Comparison of ENCODE assay signal across 11 mouse cellular contexts in the genomic region with DNA sequence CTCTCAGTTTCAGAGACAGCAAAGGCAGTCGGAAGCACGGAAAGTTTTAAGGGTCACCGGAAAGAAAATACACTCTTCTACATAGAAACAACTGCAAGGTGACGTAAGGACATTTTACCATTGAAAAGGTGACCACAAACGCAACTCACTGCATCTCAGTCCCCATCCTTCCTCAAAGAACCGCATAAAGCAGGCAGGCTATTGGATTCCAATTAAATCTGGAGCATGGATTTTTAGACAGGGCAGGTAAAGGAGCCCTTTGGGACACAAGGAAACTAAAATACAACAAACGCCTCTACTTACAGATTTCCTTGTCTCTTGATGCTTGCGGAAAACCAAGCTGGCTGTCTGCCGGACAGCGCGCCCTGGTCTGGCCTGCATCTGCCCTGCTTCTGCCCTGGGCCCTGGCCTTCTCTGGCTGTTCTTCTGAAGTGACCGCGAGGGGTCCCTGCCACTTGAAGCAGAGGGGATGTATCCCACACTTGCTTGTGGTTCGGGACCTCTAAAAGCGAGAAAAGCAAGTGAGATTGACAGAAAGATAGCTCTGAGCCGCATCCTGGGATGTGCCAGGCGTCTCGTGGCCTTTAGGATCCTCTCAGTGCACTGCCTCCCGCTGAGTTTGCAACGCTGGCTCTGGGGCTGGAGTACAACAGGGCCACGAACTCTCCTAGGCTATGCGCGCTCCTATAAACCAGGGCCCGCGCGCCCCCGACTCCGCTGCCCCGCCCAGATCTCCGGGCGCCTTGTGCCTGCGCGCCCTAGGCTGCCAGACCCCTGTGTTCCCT.
DNase-seq lines count a peak whose midpoint lies in the region; ATAC-seq and TF ChIP-seq lines count a peak whose summit lies in the region.
"Had no signal": no experiment of that assay in that cellular context is flagged by ENCODE, and none has a peak within 500 bp of the region (broad histone marks: within the 10 kb centered on the region; RNA-seq: fewer than 3 reads in every experiment).

No protein-coding gene starts in this region.

- DNase-seq in embryo, embryonic 10 days (ENCODE audit: low spot score) = peak; percentile 79
- no peak for DNase-seq in midbrain, postnatal 0 days (ENCODE audit: low spot score)
- DNase-seq in cerebellum, postnatal 36 days = no peak
- DNase-seq in thymus, postnatal 25 days = no peak
- DNase-seq: kidney, adult 9 months; right cerebral cortex, postnatal 14 days had no signal

- TF ChIP-seq CTCF in intestine, postnatal 0 days (IDR thresholded peaks at IDR 0.05; ENCODE audit: low read depth) = no peak
- TF ChIP-seq CTCF in midbrain, postnatal 0 days (IDR thresholded peaks at IDR 0.05) = no peak

- H3K36me3 ChIP-seq in intestine, embryonic 15.5 days = no peaks in the 10 kb centered on the region
- H3K36me3 ChIP-seq in intestine, postnatal 0 days (ENCODE audit: control insufficient read depth, insufficient read depth) = no peaks in the 10 kb centered on the region
- no peaks in the 10 kb centered on the region for H3K36me3 ChIP-seq in hindbrain, embryonic 12.5 days
- no peaks in the 10 kb centered on the region for H3K36me3 ChIP-seq in midbrain, postnatal 0 days (ENCODE audit: insufficient read depth, low read length)
- H3K36me3 ChIP-seq: liver, embryonic 15.5 days had no signal

- no peaks in the 10 kb centered on the region for H3K9me3 ChIP-seq in intestine, embryonic 15.5 days
- no peaks in the 10 kb centered on the region for H3K9me3 ChIP-seq in intestine, postnatal 0 days (ENCODE audit: control insufficient read depth)
- no peaks in the 10 kb centered on the region for H3K9me3 ChIP-seq in hindbrain, embryonic 12.5 days (replicated peaks)
- H3K9me3 ChIP-seq in midbrain, postnatal 0 days (ENCODE audit: low read length) = no peaks in the 10 kb centered on the region
- H3K9me3 ChIP-seq: liver, embryonic 15.5 days had no signal

- peaks cover 8% of the 10 kb centered on the region for H3K4me1 ChIP-seq in intestine, embryonic 15.5 days (replicated peaks)
- H3K4me1 ChIP-seq in intestine, postnatal 0 days (replicated peaks; ENCODE audit: control insufficient read depth, insufficient read depth, low read length) = no peaks in the 10 kb centered on the region
- peaks cover 44% of the 10 kb centered on the region for H3K4me1 ChIP-seq in hindbrain, embryonic 12.5 days
- H3K4me1 ChIP-seq in midbrain, postnatal 0 days (ENCODE audit: insufficient read depth, low read length) = peaks cover 15% of the 10 kb centered on the region; the same call in 1 of the 2 replicates
- H3K4me1 ChIP-seq: liver, embryonic 15.5 days had no signal

- 0 out of 2 replicates have a peak overlapping the region, but pooled peaks have one; percentile 26 for H3K4me2 ChIP-seq in intestine, embryonic 15.5 days (replicated peaks)
- H3K4me2 ChIP-seq in intestine, postnatal 0 days (replicated peaks; ENCODE audit: low read depth) = no peak overlapping the region
- peak overlapping the region; percentile 83 for H3K4me2 ChIP-seq in hindbrain, embryonic 12.5 days (replicated peaks)
- H3K4me2 ChIP-seq in midbrain, postnatal 0 days (ENCODE audit: low read depth, low read length, poor library complexity, severe bottlenecking) = peak overlapping the region; percentile 88
- H3K4me2 ChIP-seq: liver, embryonic 15.5 days had no signal

- peaks cover 62% of the 10 kb centered on the region for H3K27me3 ChIP-seq in intestine, embryonic 15.5 days (replicated peaks)
- H3K27me3 ChIP-seq in intestine, postnatal 0 days (replicated peaks; ENCODE audit: control insufficient read depth, insufficient read depth, low read length) = peaks cover 60% of the 10 kb centered on the region
- peaks cover 35% of the 10 kb centered on the region for H3K27me3 ChIP-seq in hindbrain, embryonic 12.5 days
- no peaks in the 10 kb centered on the region for H3K27me3 ChIP-seq in midbrain, postnatal 0 days (ENCODE audit: insufficient read depth, low read length)

- no peak overlapping the region for H3K9ac ChIP-seq in intestine, embryonic 15.5 days
- no peak overlapping the region for H3K9ac ChIP-seq in intestine, postnatal 0 days (ENCODE audit: low read depth, low read length)
- peak overlapping the region; percentile 59 for H3K9ac ChIP-seq in hindbrain, embryonic 12.5 days
- peak overlapping the region; percentile 42; the same call in 1 of the 2 replicates for H3K9ac ChIP-seq in midbrain, postnatal 0 days (replicated peaks; ENCODE audit: low read length, poor library complexity, severe bottlenecking)
- H3K9ac ChIP-seq: liver, embryonic 15.5 days had no signal

- no peak overlapping the region for H3K27ac ChIP-seq in intestine, embryonic 15.5 days
- no peak overlapping the region for H3K27ac ChIP-seq in intestine, postnatal 0 days (ENCODE audit: low read depth, low read length)
- peak overlapping the region; percentile 52 for H3K27ac ChIP-seq in hindbrain, embryonic 12.5 days
- peak overlapping the region; percentile 98 for H3K27ac ChIP-seq in midbrain, postnatal 0 days (ENCODE audit: low read depth, low read length)
- H3K27ac ChIP-seq: liver, embryonic 15.5 days had no signal

- no peak for ATAC-seq in intestine, embryonic 15.5 days
- ATAC-seq in intestine, postnatal 0 days = no peak
- 0 out of 2 replicates have a peak, but pooled peaks have one; percentile 14 for ATAC-seq in hindbrain, embryonic 12.5 days (ENCODE audit: low FRiP score)
- no peak for ATAC-seq in midbrain, postnatal 0 days (ENCODE audit: low FRiP score)
- ATAC-seq in megakaryocyte, adult 5-6 weeks (ENCODE audit: poor library complexity, severe bottlenecking) = no peak

- WGBS in intestine, embryonic 15.5 days = 15% methylated on average over 33 of the region's 33 CpGs
- 14% methylated on average over 33 of the region's 33 CpGs for WGBS in intestine, postnatal 0 days
- 4% methylated on average over 33 of the region's 33 CpGs for WGBS in hindbrain, embryonic 12.5 days
- 15% methylated on average over 33 of the region's 33 CpGs for WGBS in midbrain, postnatal 0 days

- 0 out of 2 replicates have a peak overlapping the region, but pooled peaks have one; percentile 9 for H3K4me3 ChIP-seq in intestine, embryonic 15.5 days (replicated peaks)
- H3K4me3 ChIP-seq in intestine, postnatal 0 days (ENCODE audit: low read depth, low read length) = no peak overlapping the region
- H3K4me3 ChIP-seq in hindbrain, embryonic 12.5 days = peak overlapping the region; percentile 23
- H3K4me3 ChIP-seq in midbrain, postnatal 0 days (ENCODE audit: low read depth, low read length) = peak overlapping the region; percentile 15
- H3K4me3 ChIP-seq: liver, embryonic 15.5 days had no signal

Comparison
In these comparisons a context has a peak if more than half of its experiments do, and no peak if none do; other contexts are left out.
1. H3K27ac ChIP-seq: peak in hindbrain, embryonic 12.5 days (single experiment) and midbrain, postnatal 0 days (single experiment); none in intestine, embryonic 15.5 days (single experiment) and intestine, postnatal 0 days (single experiment).
2. H3K9ac ChIP-seq: peak in hindbrain, embryonic 12.5 days (single experiment) and midbrain, postnatal 0 days (single experiment); none in intestine, embryonic 15.5 days (single experiment) and intestine, postnatal 0 days (single experiment).